Mouse (Mus musculus) fibroblast of lung, adult 2 months (primary cell): ENCODE results near the gene Cript.
"Not testable (repeated sequence)": the region's sequence is repeated elsewhere in the genome, so short reads cannot be mapped to it uniquely, and the experiment has no call there.

Source experiments
- DNase-seq: peaks from one replicate; pipeline ENCODE4 v3.0.0-alpha.2; 2011; ENCODE audit warnings: low read depth

Cript gene

GRCm38 (mm10) chr17:87050469-87051175 lies 25.3 kb downstream of the Cript start:
- DNase-seq = peak; percentile 63

GRCm38 (mm10) chr17:87051652-87052051 lies 26.3 kb downstream of the Cript start:
- DNase-seq = no peak

- DNase-seq = no peak
Observed at GRCm38 (mm10) chr17:87052432-87052831, 27.1 kb downstream of the Cript start.

GRCm38 (mm10) chr17:87053921-87054320 lies 28.6 kb downstream of the Cript start:
- DNase-seq = no peak

- no peak for DNase-seq
Observed at GRCm38 (mm10) chr17:87055051-87055459, 29.7 kb downstream of the Cript start.

GRCm38 (mm10) chr17:87055663-87056062 lies 30.3 kb downstream of the Cript start:
- DNase-seq = no peak

GRCm38 (mm10) chr17:87056761-87057160 lies 31.4 kb downstream of the Cript start:
- no peak for DNase-seq

GRCm38 (mm10) chr17:87057486-87058266 lies 32.3 kb downstream of the Cript start:
- DNase-seq = peak; percentile 72

- DNase-seq = no peak
Observed at GRCm38 (mm10) chr17:87062639-87063038, 37.3 kb downstream of the Cript start.

- no peak for DNase-seq
Observed at GRCm38 (mm10) chr17:87063461-87063860, 38.1 kb downstream of the Cript start.

- no peak for DNase-seq
Observed at GRCm38 (mm10) chr17:87063969-87064368, 38.6 kb downstream of the Cript start.

- no peak for DNase-seq
Observed at GRCm38 (mm10) chr17:87068997-87069396, 43.6 kb downstream of the Cript start.

- DNase-seq = not testable (repeated sequence)
Observed at GRCm38 (mm10) chr17:87072183-87072582, 46.8 kb downstream of the Cript start.

GRCm38 (mm10) chr17:87072766-87073440 lies 47.6 kb downstream of the Cript start:
- DNase-seq = no peak

- DNase-seq = no peak
Observed at GRCm38 (mm10) chr17:87073470-87073869, 48.1 kb downstream of the Cript start.

GRCm38 (mm10) chr17:87078217-87078616 lies 52.9 kb downstream of the Cript start:
- not testable (repeated sequence) for DNase-seq

- DNase-seq = no peak
Observed at GRCm38 (mm10) chr17:87080724-87081123, 55.4 kb downstream of the Cript start.

GRCm38 (mm10) chr17:87082547-87082946 lies 57.2 kb downstream of the Cript start:
- no peak for DNase-seq

- no peak for DNase-seq
Observed at GRCm38 (mm10) chr17:87083671-87084070, 58.3 kb downstream of the Cript start.
